Mouse (Mus musculus) right cerebral cortex, postnatal 10 days (tissue): ENCODE data around the gene Znrf3.
"Not testable (repeated sequence)": the region's sequence is repeated elsewhere in the genome, so short reads cannot be mapped to it uniquely, and the experiment has no call there.

ENCODE experiments used
- DNase-seq, 2 experiments: peaks; one replicate each; pipeline ENCODE4 v3.0.0; 2021; ENCODE audit warnings: low spot score in 2 of 2

Znrf3 gene

GRCm38 (mm10) chr11:5444599-5445451 lies at the start of gene Znrf3:
TSS of gene Znrf3 (minus strand) at chr11:5444847.
- DNase-seq = peak; percentile 93 to 96

- DNase-seq = no peak
Observed at GRCm38 (mm10) chr11:5493869-5494268, 49.2 kb upstream of the Znrf3 start.

DNA sequence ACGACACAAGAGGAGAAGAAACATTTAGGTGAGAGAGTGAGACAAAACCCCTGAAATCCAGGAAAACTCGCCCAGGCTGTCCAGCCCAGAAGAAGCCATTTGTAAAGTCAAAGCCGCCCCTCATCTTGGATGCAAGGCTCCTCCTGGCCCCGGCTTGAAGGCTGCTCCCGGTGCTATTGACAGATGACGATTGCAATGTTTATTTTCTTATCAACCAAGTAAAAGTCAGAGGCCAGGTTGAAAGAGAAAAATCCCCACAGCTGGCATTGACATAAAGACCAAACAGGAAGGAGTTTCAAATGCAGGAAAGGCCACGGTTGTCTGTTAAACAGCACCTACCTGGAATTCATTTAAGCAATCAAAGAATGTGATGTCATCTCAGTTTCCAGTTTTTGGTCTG lies 47.3 kb upstream of the Znrf3 start:
- DNase-seq = no peak

DNA sequence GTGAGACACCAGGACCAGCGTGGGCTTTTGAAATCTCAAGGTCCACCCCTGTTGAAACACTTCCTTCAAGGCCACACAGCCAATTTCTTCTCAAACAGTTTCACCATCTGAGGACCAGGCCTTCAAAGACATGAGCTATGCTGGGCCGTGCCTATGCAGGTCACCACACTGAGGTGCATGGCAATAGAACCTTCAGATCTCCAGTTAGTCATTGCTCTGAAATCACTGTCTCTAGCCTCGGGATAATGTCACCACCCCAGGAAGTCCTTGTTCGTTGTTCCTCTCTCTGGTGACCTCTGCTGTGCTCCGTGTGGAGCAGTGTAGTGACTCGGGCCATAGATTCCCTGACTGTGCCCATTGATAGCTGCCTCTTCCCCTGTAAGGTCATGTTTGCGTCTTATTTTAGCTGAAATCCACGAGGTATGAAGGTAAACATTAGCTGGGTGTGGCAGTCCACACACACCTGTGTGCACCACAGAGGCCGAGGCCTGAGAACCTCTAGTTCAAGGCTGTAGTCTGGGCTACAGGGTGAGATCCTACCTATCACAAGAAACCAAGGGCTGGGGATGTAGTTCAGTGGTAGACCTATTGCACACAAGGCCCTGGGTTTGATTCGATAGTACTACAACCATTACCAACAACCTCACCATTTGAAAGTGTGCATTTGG lies 46.5 kb upstream of the Znrf3 start:
- no peak for DNase-seq

DNA sequence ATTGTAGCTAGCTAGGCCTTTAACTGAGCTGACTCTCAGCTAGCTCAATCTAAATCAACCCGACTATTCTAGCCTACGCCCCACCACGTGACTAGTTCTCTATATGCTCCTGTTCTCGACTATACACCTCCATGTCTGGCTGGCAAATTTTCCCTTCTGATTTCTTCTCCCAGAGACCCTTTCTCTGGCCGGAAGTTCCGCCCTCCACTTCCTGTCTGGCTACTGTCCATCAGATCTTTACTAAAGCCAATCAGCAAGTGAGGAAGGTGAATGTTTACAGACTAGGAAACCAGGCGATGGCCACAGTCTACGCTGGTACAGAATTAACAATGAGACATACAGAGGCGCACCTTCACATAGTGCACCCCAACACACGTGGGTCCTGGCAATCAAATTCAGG lies 44.8 kb upstream of the Znrf3 start:
- DNase-seq = not testable (repeated sequence)

- DNase-seq = peak; percentile 89 to 91
Observed at GRCm38 (mm10) chr11:5485193-5486011, 40.8 kb upstream of the Znrf3 start.

DNA sequence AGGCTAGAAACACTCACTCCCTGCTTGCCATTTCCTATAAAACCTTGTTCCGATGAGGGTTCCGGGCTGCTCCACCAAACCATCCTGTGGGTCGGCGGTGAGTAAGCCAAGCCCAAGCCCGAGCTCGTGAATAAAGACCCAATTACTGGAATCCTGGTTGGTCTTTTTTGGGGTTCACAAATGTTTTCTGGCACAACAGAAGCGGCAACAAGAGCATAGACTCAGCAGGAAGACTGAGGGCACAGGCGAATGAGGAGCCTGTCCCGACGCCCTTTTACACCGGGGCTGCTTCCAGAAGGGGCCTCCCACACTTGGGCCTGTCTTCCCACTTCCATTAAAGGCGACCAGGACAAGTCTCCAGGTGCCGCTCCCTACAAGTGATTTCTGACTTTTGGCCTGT lies 37.9 kb upstream of the Znrf3 start:
- DNase-seq = no peak

GRCm38 (mm10) chr11:5478831-5479230 lies 34.2 kb upstream of the Znrf3 start:
- no peak for DNase-seq

DNA sequence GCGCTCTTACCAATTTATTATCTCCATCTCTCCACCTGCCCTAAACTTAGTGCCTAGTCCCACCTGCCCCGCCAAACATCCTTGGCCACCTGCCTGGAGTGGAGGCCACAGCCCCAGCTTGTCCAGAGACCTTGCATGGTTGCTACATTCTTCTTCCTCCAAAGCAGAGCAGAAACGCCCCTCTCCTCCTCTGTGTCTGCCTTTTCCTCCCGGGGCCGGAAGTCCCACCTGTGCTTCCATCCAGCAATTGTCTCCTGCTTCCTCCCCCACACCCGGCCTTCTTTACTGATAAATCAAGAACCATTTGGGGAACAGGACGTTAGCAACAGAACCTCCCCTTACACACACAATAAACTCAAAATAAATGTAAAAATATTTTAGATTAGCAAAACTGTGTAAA lies 33.5 kb upstream of the Znrf3 start:
- no peak for DNase-seq

DNA sequence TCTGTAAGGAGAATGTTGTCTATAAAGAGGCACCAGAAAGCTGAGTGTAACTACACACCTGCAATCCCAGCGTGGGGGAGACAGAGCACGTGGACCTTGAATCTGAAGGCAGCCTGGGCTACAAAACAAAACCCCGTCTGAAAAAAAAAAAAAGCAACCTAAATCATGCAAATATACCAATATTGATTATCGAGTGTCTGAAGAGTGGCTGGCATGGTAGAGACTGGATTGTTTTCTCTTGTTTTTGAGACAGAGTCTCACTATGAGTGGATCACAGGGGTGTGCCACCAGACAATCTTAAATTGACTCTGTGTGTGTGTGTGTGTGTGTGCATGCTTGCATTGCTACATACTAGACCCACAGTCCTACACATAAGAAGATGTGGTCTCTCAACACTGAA lies 32.2 kb upstream of the Znrf3 start:
- no peak for DNase-seq

- not testable (repeated sequence) for DNase-seq
Observed at GRCm38 (mm10) chr11:5475556-5476118, 31.0 kb upstream of the Znrf3 start.

GRCm38 (mm10) chr11:5474130-5474529 lies 29.5 kb upstream of the Znrf3 start:
- peak; percentile 56 to 76 for DNase-seq

GRCm38 (mm10) chr11:5470055-5470454 lies 25.4 kb upstream of the Znrf3 start:
- peak; percentile 48 to 54 for DNase-seq

GRCm38 (mm10) chr11:5469084-5469483 lies 24.4 kb upstream of the Znrf3 start:
- DNase-seq = peak in 1 of 2 experiments; percentile 48

DNA sequence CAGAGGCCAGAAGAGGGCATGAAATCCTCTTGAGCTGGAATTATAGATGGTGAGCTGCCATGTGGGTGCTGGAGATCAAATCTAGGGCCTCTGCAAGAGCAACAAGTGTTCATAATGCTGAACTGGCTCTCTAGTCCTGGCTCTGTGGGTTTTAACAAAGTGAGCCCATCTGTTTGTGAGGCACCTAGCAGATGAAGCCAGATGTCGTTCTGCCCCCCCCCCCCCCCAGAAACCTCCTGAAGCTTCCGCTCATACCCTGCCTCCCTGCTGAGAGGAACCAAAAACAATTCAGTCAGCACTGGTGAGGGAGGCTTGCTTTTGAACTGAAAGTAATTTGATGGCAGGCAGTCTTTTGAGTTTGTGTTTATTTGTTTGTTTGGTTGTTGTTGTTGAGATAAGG lies 23.8 kb upstream of the Znrf3 start:
- no peak for DNase-seq

DNA sequence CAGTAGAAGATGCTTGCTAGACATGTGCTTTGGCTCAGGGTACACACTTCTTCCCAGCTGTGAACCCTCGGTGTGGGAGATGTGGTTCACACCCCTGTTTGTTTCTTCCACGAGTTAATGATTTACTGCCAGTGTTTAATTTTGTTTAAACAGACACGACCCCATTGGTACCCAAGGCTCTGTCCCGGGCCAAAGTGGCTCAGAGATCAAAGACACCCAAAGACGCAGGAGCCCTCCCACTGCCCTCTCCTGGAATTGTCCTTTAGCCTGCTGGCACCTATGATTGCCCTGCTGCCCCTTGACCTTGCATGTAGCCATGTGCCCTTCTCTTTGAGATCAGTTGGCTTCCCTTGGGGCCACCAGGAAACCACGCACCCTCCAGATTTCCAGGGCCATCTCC lies 7.3 kb upstream of the Znrf3 start:
- DNase-seq = no peak

DNA sequence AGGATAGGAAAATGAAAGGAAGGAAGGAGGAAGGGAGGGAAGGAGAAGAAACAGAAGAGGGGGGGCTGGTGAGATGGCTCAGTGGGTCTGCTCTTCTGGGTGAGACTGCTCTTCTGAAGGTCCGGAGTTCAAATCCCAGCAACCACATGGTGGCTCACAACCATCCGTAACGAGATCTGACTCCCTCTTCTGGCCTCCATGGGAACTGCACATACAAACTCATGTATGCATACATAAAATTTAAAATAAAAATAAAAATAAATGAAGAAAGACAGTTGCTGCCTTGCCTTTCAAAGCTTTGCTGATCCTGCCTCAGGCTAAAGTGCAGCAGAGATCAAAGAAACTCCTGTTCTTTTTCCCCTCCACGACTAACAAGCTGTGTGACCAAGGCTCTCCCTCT lies 6.7 kb upstream of the Znrf3 start:
- DNase-seq = no peak

- no peak for DNase-seq
Observed at GRCm38 (mm10) chr11:5450701-5451100, 6.1 kb upstream of the Znrf3 start.

DNA sequence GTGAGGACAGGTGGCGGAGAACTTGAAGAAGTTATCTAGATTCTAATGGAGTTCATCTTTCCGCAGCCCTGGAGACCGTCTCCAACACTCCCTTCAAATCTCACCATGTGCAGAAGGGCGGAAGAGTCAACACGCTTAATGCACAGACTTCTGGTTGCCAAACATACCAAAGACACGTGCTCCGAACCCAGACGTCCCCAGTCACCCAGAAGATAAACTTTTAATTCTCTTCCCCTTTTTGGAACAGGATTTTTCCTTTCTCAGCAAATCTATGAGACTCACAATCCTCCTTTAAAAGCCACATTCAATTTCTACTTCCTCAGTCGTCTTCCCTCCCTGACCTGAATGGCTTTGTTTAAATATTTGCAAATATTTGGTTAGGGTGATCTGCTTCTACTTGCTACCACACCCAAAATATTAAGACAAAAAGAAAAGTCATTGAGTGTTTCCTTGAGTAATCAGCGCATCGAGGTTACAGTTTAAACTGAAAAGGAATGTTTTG lies 856 bp upstream of the Znrf3 start:
- no peak for DNase-seq

DNA sequence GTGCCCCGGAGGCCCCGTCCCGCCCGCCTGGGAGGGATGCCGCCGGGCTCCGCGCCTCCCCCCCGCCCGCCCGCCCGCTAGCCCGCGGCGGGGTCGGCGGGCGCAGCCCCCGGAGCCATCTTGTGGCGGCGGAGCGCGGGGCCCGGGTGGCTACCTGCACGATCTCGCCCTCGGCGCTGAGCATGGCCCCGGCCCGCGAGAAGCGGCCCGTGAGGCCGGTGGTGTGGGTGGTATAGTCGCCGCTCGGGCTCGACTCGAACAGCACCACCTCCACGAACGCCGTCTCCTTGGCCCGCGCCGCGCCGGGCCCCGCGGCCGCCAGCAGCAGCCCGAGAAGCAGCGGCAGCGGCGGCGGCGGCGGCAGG lies 431 bp downstream of the Znrf3 start:
- peak; percentile 49 for DNase-seq

GRCm38 (mm10) chr11:5443511-5444233 lies 975 bp downstream of the Znrf3 start:
- DNase-seq = peak; percentile 38 to 45
